Mouse (Mus musculus) midbrain, embryonic 14.5 days (tissue): ENCODE measurements at regions not wholly inside any gene's neighbourhood (a gene's known extent, or its start where the extent isn't known, plus 50 kb on each side); places are given as distances from the start of the nearest gene placed in this dataset.

Experiments used
- ATAC-seq: fragments of 200-750 bp; cut with Nextera tagmentation; 2 replicates; pipeline ENCODE4 v1.8.0; 2017; ENCODE audit warnings: moderate number of reproducible peaks, moderate library complexity; ENCODE audit not compliant: low FRiP score, low TSS enrichment
- DNase-seq: peaks from one replicate; pipeline ENCODE4 v3.0.0-alpha.2; 2015
- H3K27ac ChIP-seq: fragments of 300-500 bp; sonication (generic); replicated peaks from 2 replicates; pipeline ENCODE4 v1.5.1; 2014; ENCODE audit warnings: mild to moderate bottlenecking, low read depth, low read length, moderate library complexity
- H3K27me3 ChIP-seq: fragments of 300-500 bp; sonication (generic); 2 replicates; pipeline ENCODE4 v1.6.1; 2014; ENCODE audit warnings: low read length, control low read depth, mixed read lengths; ENCODE audit not compliant: control insufficient read depth, insufficient read depth
- H3K36me3 ChIP-seq: fragments of 300-500 bp; sonication (generic); 2 replicates; pipeline ENCODE4 v1.6.1; 2014; ENCODE audit warnings: low read length, control low read depth; ENCODE audit not compliant: control insufficient read depth, insufficient read depth
- H3K4me1 ChIP-seq: fragments of 300-500 bp; sonication (generic); 2 replicates; pipeline ENCODE4 v1.6.1; 2014; ENCODE audit warnings: mild to moderate bottlenecking, antibody characterized with exemption, low read length, control low read depth; ENCODE audit not compliant: control insufficient read depth, insufficient read depth
- H3K4me2 ChIP-seq: fragments of 300-500 bp; sonication (generic); 2 replicates; pipeline ENCODE4 v1.6.1; 2014; ENCODE audit warnings: mild to moderate bottlenecking, low read length, moderate library complexity
- H3K4me3 ChIP-seq: fragments of 300-500 bp; sonication (generic); replicated peaks from 2 replicates; pipeline ENCODE4 v1.5.1; 2014; ENCODE audit warnings: low read depth, low read length
- H3K9ac ChIP-seq: fragments of 300-500 bp; sonication (generic); replicated peaks from 2 replicates; pipeline ENCODE4 v1.6.1; 2014; ENCODE audit warnings: mild to moderate bottlenecking, low read length, moderate library complexity
- H3K9me3 ChIP-seq: fragments of 300-500 bp; sonication (generic); 2 replicates; pipeline ENCODE4 v1.6.1; 2016; ENCODE audit warnings: low read length, control low read depth, mixed read lengths; ENCODE audit not compliant: control insufficient read depth
- WGBS: fragments of 180-500 bp; shearing (Covaris S2); extraction: QIAGEN DNeasy Blood & Tissue Kit; methylation state at CpG from one replicate; pipeline ENCODE4 v1.1.7; 2014; 5-methylcytosine and 5-hydroxymethylcytosine counted together

DNA sequence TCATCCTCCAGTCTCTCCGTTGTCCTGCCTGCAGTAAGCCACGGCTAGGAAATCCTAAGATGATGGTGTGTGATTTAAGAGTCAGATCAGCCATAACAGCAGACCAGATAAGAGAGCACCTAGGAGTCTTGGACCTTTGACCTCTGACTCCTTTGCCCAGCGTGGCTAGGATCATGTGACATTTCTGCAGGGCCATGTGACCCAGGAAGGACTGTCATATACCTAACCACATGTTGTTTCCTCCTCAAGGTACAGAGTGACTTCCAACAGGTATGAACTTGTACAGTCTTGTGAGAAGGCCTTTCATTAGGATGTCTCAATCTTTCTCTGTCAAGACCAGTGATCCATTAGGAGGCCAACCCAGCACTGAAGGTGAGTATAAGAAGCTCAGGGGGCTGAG is 135.7 kb downstream of the Cdc5l start:
- no peak overlapping the region for H3K4me3 ChIP-seq
- no peaks in the 10 kb centered on the region for H3K27me3 ChIP-seq
- no peak overlapping the region for H3K4me2 ChIP-seq
- H3K4me1 ChIP-seq, result no peaks in the 10 kb centered on the region
- no peaks in the 10 kb centered on the region for H3K9me3 ChIP-seq
- ATAC-seq, result no peak
- H3K27ac ChIP-seq, result no peak overlapping the region
- DNase-seq, result no peak
- no peaks in the 10 kb centered on the region for H3K36me3 ChIP-seq
- WGBS, result 79% methylated on average over 3 of the region's 3 CpGs
- H3K9ac ChIP-seq, result no peak overlapping the region

DNA sequence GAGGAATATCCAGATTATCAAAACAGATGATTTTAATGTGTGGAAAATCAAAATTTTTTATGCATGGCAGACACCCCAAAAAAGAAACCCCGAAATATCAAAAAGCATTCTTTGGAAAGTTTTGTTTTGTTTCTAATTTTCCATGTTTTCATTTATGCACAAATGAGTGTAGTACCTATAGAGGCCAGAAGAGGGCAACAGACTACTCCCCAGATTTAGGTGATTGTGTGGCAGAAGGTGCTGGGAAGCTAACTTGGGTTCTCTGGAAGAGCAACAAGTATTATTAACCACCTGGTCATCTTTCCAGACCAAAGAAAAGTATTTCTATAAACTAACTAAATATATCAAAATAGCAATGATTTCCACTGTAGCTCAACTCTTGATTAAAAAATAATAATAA is 137.2 kb downstream of the Cdc5l start:
- no peak for DNase-seq
- WGBS, result 86% methylated on average over 1 of the region's 1 CpGs
- ATAC-seq, result no peak

DNA sequence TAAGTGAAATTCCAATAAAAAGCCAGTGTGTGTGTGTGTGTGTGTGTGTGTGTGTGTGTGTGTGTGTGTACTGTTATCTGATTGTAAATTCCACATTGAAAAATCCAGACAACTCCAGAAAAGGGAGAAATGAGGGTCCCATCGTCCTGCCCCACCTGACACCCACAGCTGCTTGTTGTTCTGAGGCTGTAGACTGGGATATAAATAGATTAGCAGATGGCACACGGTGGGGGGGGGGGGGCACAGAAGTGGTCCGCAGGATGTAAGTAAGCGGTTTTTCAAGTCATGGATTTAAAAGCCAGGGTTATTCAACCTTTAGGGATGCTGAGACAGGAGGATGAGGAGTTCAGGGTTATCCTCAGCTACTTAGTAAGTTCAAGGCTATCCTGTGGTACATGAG is 138.7 kb downstream of the Cdc5l start:
- H3K4me1 ChIP-seq, result no peaks in the 10 kb centered on the region
- no peak overlapping the region for H3K9ac ChIP-seq
- DNase-seq (no peak), ATAC-seq (no peak)
- no peak overlapping the region for H3K4me3 ChIP-seq
- H3K27ac ChIP-seq, result no peak overlapping the region
- no peak overlapping the region for H3K4me2 ChIP-seq
- no peaks in the 10 kb centered on the region for H3K9me3 ChIP-seq
- no peaks in the 10 kb centered on the region for H3K36me3 ChIP-seq
- WGBS, result 64% methylated on average over 4 of the region's 4 CpGs
- no peaks in the 10 kb centered on the region for H3K27me3 ChIP-seq

More for the DNA sequence above, 137.2 kb downstream of the Cdc5l start:
- H3K9me3 ChIP-seq, result no peaks in the 10 kb centered on the region
- no peak overlapping the region for H3K4me3 ChIP-seq
- no peak overlapping the region for H3K9ac ChIP-seq
- no peaks in the 10 kb centered on the region for H3K36me3 ChIP-seq
- no peak overlapping the region for H3K4me2 ChIP-seq
- H3K27me3 ChIP-seq, result no peaks in the 10 kb centered on the region
- H3K4me1 ChIP-seq, result no peaks in the 10 kb centered on the region
- H3K27ac ChIP-seq, result no peak overlapping the region

DNA sequence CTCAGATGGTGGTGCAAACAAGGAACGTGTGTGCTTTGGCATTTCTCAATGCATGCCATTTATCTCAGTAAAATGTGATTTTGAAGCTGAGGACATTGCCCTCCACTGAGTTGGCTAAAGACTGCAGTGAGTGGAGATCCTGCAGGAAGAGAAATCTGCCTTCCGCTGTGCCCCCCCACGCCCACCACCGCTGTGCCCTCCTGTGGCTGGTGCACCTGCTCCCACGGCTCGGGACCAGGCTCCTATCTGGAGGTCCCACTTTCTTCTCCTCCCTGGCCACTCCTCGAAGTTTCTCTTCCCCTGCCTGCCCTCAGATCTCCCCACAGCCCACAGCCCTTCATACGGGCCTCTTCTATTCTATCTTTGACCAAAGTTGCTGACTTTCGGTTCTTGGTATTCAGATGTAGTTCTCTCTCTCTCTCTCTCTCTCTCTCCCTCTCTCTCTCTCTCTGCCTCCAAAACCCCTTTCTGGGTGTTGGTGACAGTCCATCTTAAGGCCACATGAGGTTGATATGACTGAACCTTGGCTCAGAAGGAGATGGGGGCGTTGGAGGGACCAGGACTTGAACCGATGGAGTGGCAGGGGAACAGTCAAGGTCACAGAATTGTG is 139.2 kb downstream of the Cdc5l start:
- no peaks in the 10 kb centered on the region for H3K4me1 ChIP-seq
- no peaks in the 10 kb centered on the region for H3K27me3 ChIP-seq
- 87% methylated on average over 11 of the region's 11 CpGs for WGBS
- DNase-seq (no peak), ATAC-seq (no peak)
- no peak overlapping the region for H3K4me3 ChIP-seq
- H3K9ac ChIP-seq, result no peak overlapping the region
- no peaks in the 10 kb centered on the region for H3K36me3 ChIP-seq
- H3K9me3 ChIP-seq, result no peaks in the 10 kb centered on the region
- no peak overlapping the region for H3K4me2 ChIP-seq
- no peak overlapping the region for H3K27ac ChIP-seq

DNA sequence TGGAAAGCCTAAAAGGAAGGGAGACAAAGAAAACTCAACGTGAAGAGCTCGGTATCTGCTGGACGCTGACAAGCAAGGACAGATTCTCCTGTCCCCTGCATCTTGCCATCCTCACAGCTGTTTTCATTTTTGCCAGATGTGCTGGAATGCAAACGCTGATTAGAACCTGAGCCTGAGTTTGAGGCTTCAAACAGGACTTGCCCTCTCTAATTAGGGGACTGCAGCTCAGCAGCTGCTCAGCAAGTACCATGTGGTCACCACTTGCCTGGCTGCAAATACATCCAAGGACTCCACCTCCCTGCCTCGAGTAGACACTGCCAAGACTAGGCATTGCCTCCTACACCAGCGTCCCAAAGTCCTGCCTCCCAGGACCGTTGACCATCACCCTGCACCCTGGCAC is 140.7 kb downstream of the Cdc5l start:
- Histone ChIP-seq H3K4me1 (no peaks in the 10 kb centered on the region), H3K4me3 (no peak overlapping the region), H3K27ac (no peak overlapping the region), H3K27me3 (no peaks in the 10 kb centered on the region), H3K36me3 (no peaks in the 10 kb centered on the region), H3K4me2 (no peak overlapping the region), H3K9me3 (no peaks in the 10 kb centered on the region), H3K9ac (no peak overlapping the region)
- ATAC-seq (no peak), DNase-seq (no peak)
- 92% methylated on average over 7 of the region's 7 CpGs for WGBS

DNA sequence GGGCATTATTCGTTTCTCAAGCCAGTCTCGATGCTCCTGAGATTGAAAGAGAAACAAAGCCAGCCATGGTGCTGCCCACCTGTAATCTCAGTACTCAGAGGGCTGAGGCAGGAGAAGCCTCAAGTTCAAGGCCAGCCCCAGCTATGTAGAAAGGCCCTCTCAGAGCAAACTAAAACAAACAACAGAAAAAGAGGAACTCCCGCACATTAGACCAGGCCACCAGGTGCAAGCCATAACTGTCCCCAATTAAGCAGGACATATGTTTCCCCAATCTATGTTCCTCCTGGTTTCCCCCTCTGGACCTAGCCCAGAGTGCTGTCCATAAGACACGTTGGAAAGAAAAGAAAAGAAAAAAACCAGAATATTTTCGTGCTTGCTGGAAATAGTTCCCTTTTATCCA is 142.5 kb downstream of the Cdc5l start:
- no peak for ATAC-seq
- Histone ChIP-seq H3K4me3 (no peak overlapping the region), H3K36me3 (no peaks in the 10 kb centered on the region), H3K4me1 (no peaks in the 10 kb centered on the region), H3K27ac (no peak overlapping the region), H3K27me3 (no peaks in the 10 kb centered on the region), H3K4me2 (no peak overlapping the region), H3K9me3 (no peaks in the 10 kb centered on the region), H3K9ac (no peak overlapping the region)
- DNase-seq, result no peak
- 84% methylated on average over 5 of the region's 5 CpGs for WGBS

DNA sequence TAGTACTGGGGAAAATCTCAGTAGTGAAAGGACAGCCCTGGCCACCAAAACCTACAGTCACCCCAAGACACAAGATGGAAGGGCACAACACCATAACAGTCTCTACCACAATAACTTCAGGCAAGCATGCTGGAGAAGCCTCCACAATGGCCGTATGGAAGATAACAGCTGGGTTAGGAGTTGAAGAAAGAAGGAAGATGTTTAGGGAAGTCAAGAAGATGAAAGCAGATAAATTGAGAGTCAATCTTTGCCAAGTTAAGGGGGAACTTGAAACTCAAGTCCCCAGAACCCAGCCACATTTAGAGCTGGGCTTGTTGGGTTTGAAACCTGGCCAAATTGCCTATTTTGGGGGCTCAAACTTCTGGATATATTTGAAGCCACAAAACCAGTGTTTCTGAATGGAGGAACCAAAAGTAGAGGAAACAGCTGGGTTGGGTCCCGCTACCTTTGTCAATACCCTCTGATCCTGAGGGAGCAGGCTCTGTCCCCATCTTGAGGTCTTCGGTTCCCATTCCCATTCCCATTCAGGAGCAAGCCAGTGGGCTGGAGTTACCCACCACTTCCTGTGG is 147.8 kb downstream of the Cdc5l start:
- H3K9me3 ChIP-seq, result no peaks in the 10 kb centered on the region
- no peaks in the 10 kb centered on the region for H3K27me3 ChIP-seq
- no peak overlapping the region for H3K27ac ChIP-seq
- H3K4me3 ChIP-seq, result no peak overlapping the region
- H3K9ac ChIP-seq, result no peak overlapping the region
- no peaks in the 10 kb centered on the region for H3K36me3 ChIP-seq
- DNase-seq, result no peak
- ATAC-seq, result no peak
- H3K4me1 ChIP-seq, result no peaks in the 10 kb centered on the region
- no peak overlapping the region for H3K4me2 ChIP-seq
- 91% methylated on average over 3 of the region's 3 CpGs for WGBS

DNA sequence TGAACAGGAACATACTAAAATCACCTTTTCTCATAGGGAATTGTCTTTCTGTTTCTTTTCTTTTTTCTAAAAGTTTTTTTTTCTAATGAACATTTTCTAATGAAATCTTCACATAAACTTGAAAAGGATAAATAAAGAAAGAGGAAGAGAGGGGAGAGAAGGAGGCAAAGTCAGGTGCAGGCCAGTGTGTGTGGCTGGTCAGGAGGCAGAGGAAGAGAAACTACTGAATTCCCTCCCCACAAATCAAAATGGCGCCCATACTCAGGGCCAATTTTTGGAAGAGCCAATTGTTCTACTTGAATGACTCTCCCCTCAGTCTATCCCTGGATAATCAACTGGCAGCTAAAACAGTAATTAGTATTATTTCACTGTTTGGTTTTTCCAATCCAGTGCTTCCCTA is 152.0 kb downstream of the Cdc5l start:
- Histone ChIP-seq H3K27ac (no peak overlapping the region), H3K9ac (no peak overlapping the region), H3K9me3 (no peaks in the 10 kb centered on the region), H3K4me3 (no peak overlapping the region), H3K4me2 (no peak overlapping the region), H3K4me1 (no peaks in the 10 kb centered on the region; the same call in 1 of the 2 replicates), H3K27me3 (no peaks in the 10 kb centered on the region), H3K36me3 (no peaks in the 10 kb centered on the region)
- no peak for DNase-seq
- 96% methylated on average over 1 of the region's 1 CpGs for WGBS
- no peak for ATAC-seq

GRCm38 (mm10) chr17:45279811-45280205 is 153.7 kb downstream of the Cdc5l start:
- Histone ChIP-seq H3K27ac (no peak overlapping the region), H3K9ac (no peak overlapping the region), H3K4me1 (no peaks in the 10 kb centered on the region; the same call in 1 of the 2 replicates), H3K4me3 (no peak overlapping the region), H3K36me3 (no peaks in the 10 kb centered on the region), H3K9me3 (no peaks in the 10 kb centered on the region), H3K4me2 (0 out of 2 replicates have a peak overlapping the region, but pooled peaks have one; percentile 7), H3K27me3 (no peaks in the 10 kb centered on the region)
- ATAC-seq, result no peak
- no peak for DNase-seq
- 39% methylated on average over 3 of the region's 3 CpGs for WGBS
